ENCODE assay signal across 9 mouse cellular contexts in genomic region chr9:27148631-27149471, GRCm38 (mm10). TPM values are rescaled to one million over a fixed set of nuclear protein-coding genes. Genes with fewer than 3 reads are reported as not detected.
A peak's percentile ranks its signal among the peaks of the same experiment; 100 is the strongest.
DNase-seq lines count a peak whose midpoint lies in the region; ATAC-seq and TF ChIP-seq lines count a peak whose summit lies in the region.
"Had no signal": no experiment of that assay in that cellular context is flagged by ENCODE, and none has a peak within 500 bp of the region (broad histone marks: within the 10 kb centered on the region; RNA-seq: fewer than 3 reads in every experiment).

No protein-coding gene starts in this region.

- H3K4me1 ChIP-seq in heart, adult 2 months (ENCODE audit: control insufficient read depth, insufficient read depth, low read length): peaks cover 8% of the 10 kb centered on the region
- peaks cover 18% of the 10 kb centered on the region for H3K4me1 ChIP-seq in hindbrain, embryonic 16.5 days (ENCODE audit: control insufficient read depth, insufficient read depth, low read depth, low read length)
- peaks cover 57% of the 10 kb centered on the region for H3K4me1 ChIP-seq in midbrain, embryonic 10.5 days
- H3K4me1 ChIP-seq: megakaryocyte, embryonic 14.5 days had no signal

- ATAC-seq in hindbrain, embryonic 16.5 days: peak; percentile 65

- no peak for TF ChIP-seq EP300 in heart, adult 2 months (IDR thresholded peaks at IDR 0.05; ENCODE audit: insufficient read depth, low read depth, low read length)

- H3K27ac ChIP-seq in heart, adult 2 months: peak overlapping the region; percentile 22; the same call in 1 of the 2 replicates
- 0 out of 2 replicates have a peak overlapping the region, but pooled peaks have one; percentile 24 for H3K27ac ChIP-seq in hindbrain, embryonic 16.5 days (ENCODE audit: low read depth, low read length)
- H3K27ac ChIP-seq in midbrain, embryonic 10.5 days (replicated peaks): peak overlapping the region; percentile 76

- no peak overlapping the region for H3K4me3 ChIP-seq in heart, adult 2 months
- no peak overlapping the region for H3K4me3 ChIP-seq in hindbrain, embryonic 16.5 days (ENCODE audit: low read length)
- peak overlapping the region; percentile 32; the same call in 1 of the 2 replicates for H3K4me3 ChIP-seq in midbrain, embryonic 10.5 days
- H3K4me3 ChIP-seq: megakaryocyte, embryonic 14.5 days had no signal

- peak overlapping the region; percentile 43 for H3K4me2 ChIP-seq in hindbrain, embryonic 16.5 days (ENCODE audit: low read length)

- H3K9ac ChIP-seq in heart, adult 2 months (ENCODE audit: low read depth, low read length): no peak overlapping the region
- peak overlapping the region; percentile 26; the same call in 1 of the 2 replicates for H3K9ac ChIP-seq in hindbrain, embryonic 16.5 days (ENCODE audit: low read depth, low read length)

- H3K36me3 ChIP-seq in heart, adult 2 months (ENCODE audit: control insufficient read depth, insufficient read depth, low read length): no peaks in the 10 kb centered on the region; the same call in 1 of the 2 replicates
- H3K36me3 ChIP-seq in hindbrain, embryonic 16.5 days (ENCODE audit: control insufficient read depth, insufficient read depth, low read length): no peaks in the 10 kb centered on the region
- peaks cover 69% of the 10 kb centered on the region for H3K36me3 ChIP-seq in midbrain, embryonic 10.5 days

- TF ChIP-seq CTCF in heart, adult 2 months (IDR thresholded peaks at IDR 0.05): no peak

- no peaks in the 10 kb centered on the region for H3K79me2 ChIP-seq in heart, adult 2 months (replicated peaks; ENCODE audit: control insufficient read depth, insufficient read depth, low read length)

- no peaks in the 10 kb centered on the region for H3K9me3 ChIP-seq in hindbrain, embryonic 16.5 days (ENCODE audit: control insufficient read depth, low read length)
- H3K9me3 ChIP-seq in midbrain, embryonic 10.5 days (replicated peaks): no peaks in the 10 kb centered on the region
- H3K9me3 ChIP-seq: megakaryocyte, embryonic 14.5 days had no signal

- 45% methylated on average over 18 of the region's 18 CpGs for WGBS in heart, adult 2 months
- 16% methylated on average over 18 of the region's 18 CpGs for WGBS in hindbrain, embryonic 16.5 days
- 31% methylated on average over 18 of the region's 18 CpGs for WGBS in midbrain, embryonic 10.5 days

- H3K27me3 ChIP-seq in heart, adult 2 months (ENCODE audit: control insufficient read depth, insufficient read depth, low read length): no peaks in the 10 kb centered on the region
- H3K27me3 ChIP-seq in hindbrain, embryonic 16.5 days (replicated peaks; ENCODE audit: control insufficient read depth, insufficient read depth, low read length): no peaks in the 10 kb centered on the region
- H3K27me3 ChIP-seq in midbrain, embryonic 10.5 days (ENCODE audit: low read depth, poor library complexity, severe bottlenecking): no peaks in the 10 kb centered on the region

- no peak for TF ChIP-seq POLR2A in heart, adult 2 months (IDR thresholded peaks at IDR 0.05; ENCODE audit: insufficient read depth, low read depth, low read length)

- intact Hi-C loops in heart, adult 2 months (cut with DNase I): no loop called here
- intact Hi-C loops in heart, postnatal 36 days (cut with DNase I): no loop called here

- DNase-seq in heart, adult 2 months: no peak
- no peak for DNase-seq in heart, postnatal 36 days
- peak; percentile 46 for DNase-seq in embryo, embryonic 9.5 days (ENCODE audit: extremely low spot score)
- DNase-seq in midbrain, embryonic 10.5 days (ENCODE audit: low spot score): peak; percentile 21
- no peak for DNase-seq in thymus, adult 18-20 months
- no peak for DNase-seq in adrenal gland, postnatal 36 days
- DNase-seq in gastrocnemius, adult 18-20 months (ENCODE audit: low spot score): no peak

RNA-seq across cellular contexts. Expression of gene Jam3, which starts 6.4 kb away (rescaled TPM):
- total RNA-seq in heart, adult 2 months (2021): 10 to 100 TPM; 14.1 to 14.2 TPM
- polyA plus RNA-seq in heart, adult 2 months (2012; rRNA removed): 18.9 and 30.5 TPM in 2 replicates
- total RNA-seq in heart, postnatal 36 days (2021): 10 to 100 TPM; 14.3 to 18.3 TPM
- polyA plus RNA-seq in hindbrain, embryonic 16.5 days (2015; fragmentation: Nextera tagmentation; extraction: Ambion mirVana): 43.0 and 49.9 TPM in 2 replicates
- 146 and 147 TPM in 2 replicates for polyA plus RNA-seq in midbrain, embryonic 10.5 days (2016; fragmentation: Nextera tagmentation; extraction: Ambion mirVana)
- 10 to 100 TPM; 37.9 to 43.2 TPM for total RNA-seq in adrenal gland, postnatal 36 days (2021)
- 1 to 10 TPM; 5.0 to 9.2 TPM for total RNA-seq in gastrocnemius, adult 18-20 months (2021)

Comparison
In these comparisons a context has a peak if more than half of its experiments do, and no peak if none do; other contexts are left out.
1. DNase-seq: peak in embryo, embryonic 9.5 days (single experiment) and midbrain, embryonic 10.5 days (single experiment); none in heart, adult 2 months (0 of 2), heart, postnatal 36 days (0 of 2), thymus, adult 18-20 months (0 of 2), adrenal gland, postnatal 36 days (0 of 2) and gastrocnemius, adult 18-20 months (single experiment).
2. H3K27ac ChIP-seq: peak in every context shown above with its lines; median percentile 76 in midbrain, embryonic 10.5 days; 24 in hindbrain, embryonic 16.5 days; 22 in heart, adult 2 months.